31 mouse cellular contexts compared by ENCODE assay signal in genomic region chr1:59186317-59186716, GRCm38 (mm10).
"Had no signal": no experiment of that assay in that cellular context is flagged by ENCODE, and none has a peak within 500 bp of the region (broad histone marks: within the 10 kb centered on the region; RNA-seq: fewer than 3 reads in every experiment).

No protein-coding gene starts in this region.

- H3K4me3 ChIP-seq: limb, embryonic 10.5 days; limb, embryonic 12.5 days; limb, embryonic 13.5 days; limb, embryonic 15.5 days; liver, embryonic 12.5 days; liver, embryonic 13.5 days; liver, embryonic 15.5 days; lung, embryonic 15.5 days; megakaryocyte, embryonic 14.5 days; midbrain, embryonic 10.5 days; midbrain, embryonic 12.5 days; midbrain, embryonic 13.5 days; midbrain, embryonic 15.5 days; myocyte; neural tube, embryonic 12.5 days; neural tube, embryonic 13.5 days had no signal

- H3K9ac ChIP-seq: limb, embryonic 12.5 days; limb, embryonic 13.5 days; limb, embryonic 15.5 days; liver, embryonic 12.5 days; liver, embryonic 13.5 days; liver, embryonic 14.5 days; liver, embryonic 15.5 days; liver, postnatal 0 days; lung, embryonic 14.5 days; lung, embryonic 15.5 days; midbrain, embryonic 12.5 days; midbrain, embryonic 13.5 days; midbrain, embryonic 15.5 days; neural tube, embryonic 12.5 days; neural tube, embryonic 13.5 days had no signal

- H3K4me2 ChIP-seq: limb, embryonic 12.5 days; limb, embryonic 13.5 days; limb, embryonic 15.5 days; liver, embryonic 11.5 days; liver, embryonic 12.5 days; liver, embryonic 13.5 days; liver, embryonic 15.5 days; lung, embryonic 14.5 days; lung, embryonic 15.5 days; midbrain, embryonic 11.5 days; midbrain, embryonic 12.5 days; midbrain, embryonic 13.5 days; midbrain, embryonic 15.5 days; neural tube, embryonic 12.5 days; neural tube, embryonic 13.5 days had no signal

- H3K9me3 ChIP-seq: limb, embryonic 10.5 days; limb, embryonic 12.5 days; limb, embryonic 13.5 days; limb, embryonic 15.5 days; liver, embryonic 12.5 days; liver, embryonic 13.5 days; liver, embryonic 15.5 days; lung, embryonic 15.5 days; megakaryocyte, embryonic 14.5 days; midbrain, embryonic 10.5 days; midbrain, embryonic 12.5 days; midbrain, embryonic 13.5 days; midbrain, embryonic 15.5 days; neural tube, embryonic 12.5 days; neural tube, embryonic 13.5 days had no signal

- DNase-seq: left cerebral cortex, postnatal 4 days; liver; liver, embryonic 13.5 days; liver, postnatal 0 days; lung, adult 18-20 months; lung, adult 2 months; lung, embryonic 14.5 days; lung, postnatal 10 days; lung, postnatal 14 days; lung, postnatal 36 days; lung, postnatal 4 days; midbrain, embryonic 14.5 days had no signal

- H3K27me3 ChIP-seq: limb, embryonic 12.5 days; limb, embryonic 13.5 days; limb, embryonic 15.5 days; liver, embryonic 12.5 days; liver, embryonic 13.5 days; liver, embryonic 15.5 days; lung, embryonic 15.5 days; megakaryocyte, embryonic 14.5 days; midbrain, embryonic 12.5 days; midbrain, embryonic 13.5 days; midbrain, embryonic 15.5 days; neural tube, embryonic 12.5 days; neural tube, embryonic 13.5 days had no signal

- H3K27ac ChIP-seq: limb, embryonic 10.5 days; limb, embryonic 12.5 days; limb, embryonic 13.5 days; limb, embryonic 15.5 days; liver, embryonic 12.5 days; liver, embryonic 13.5 days; liver, embryonic 14.5 days; liver, embryonic 15.5 days; lung, embryonic 15.5 days; macrophage; midbrain, embryonic 10.5 days; midbrain, embryonic 12.5 days; midbrain, embryonic 13.5 days; midbrain, embryonic 15.5 days; neural tube, embryonic 12.5 days; neural tube, embryonic 13.5 days had no signal

- H3K4me1 ChIP-seq: limb, embryonic 10.5 days; limb, embryonic 12.5 days; limb, embryonic 13.5 days; limb, embryonic 15.5 days; lung, embryonic 15.5 days; midbrain, embryonic 10.5 days; midbrain, embryonic 12.5 days; midbrain, embryonic 13.5 days; midbrain, embryonic 15.5 days; neural tube, embryonic 12.5 days; neural tube, embryonic 13.5 days had no signal
